Mouse (Mus musculus) midbrain, postnatal 0 days (tissue): ENCODE measurements at regions not wholly inside any gene's neighbourhood (a gene's known extent, or its start where the extent isn't known, plus 50 kb on each side); places are given as distances from the start of the nearest gene placed in this dataset.
A peak's percentile ranks its signal among the peaks of the same experiment; 100 is the strongest.
"Not testable (repeated sequence)": the region's sequence is repeated elsewhere in the genome, so short reads cannot be mapped to it uniquely, and the experiment has no call there.

Source experiments
- ATAC-seq: fragments of 200-750 bp; cut with Nextera tagmentation; 2 replicates; pipeline ENCODE4 v1.8.0; 2017; ENCODE audit warnings: moderate number of reproducible peaks, mild to moderate bottlenecking, moderate TSS enrichment, moderate library complexity; ENCODE audit not compliant: low FRiP score
- DNase-seq: peaks from one replicate; pipeline ENCODE4 v3.0.0-alpha.2; 2015; ENCODE audit warnings: low spot score
- H3K27ac ChIP-seq: fragments of 300-500 bp; sonication (generic); 2 replicates; pipeline ENCODE4 v1.5.1; 2014; ENCODE audit warnings: low read depth, mild to moderate bottlenecking, low read length, mixed read lengths
- H3K27me3 ChIP-seq: fragments of 300-500 bp; sonication (generic); 2 replicates; pipeline ENCODE4 v1.6.1; 2014; ENCODE audit warnings: low read length, control low read depth, mixed read lengths; ENCODE audit not compliant: insufficient read depth
- H3K36me3 ChIP-seq: fragments of 300-500 bp; sonication (generic); 2 replicates; pipeline ENCODE4 v1.6.1; 2014; ENCODE audit warnings: low read length, control low read depth, mixed read lengths; ENCODE audit not compliant: insufficient read depth
- H3K4me1 ChIP-seq: fragments of 300-500 bp; sonication (generic); 2 replicates; pipeline ENCODE4 v1.6.1; 2014; ENCODE audit warnings: mild to moderate bottlenecking, control low read depth, antibody characterized with exemption, low read length, mixed read lengths; ENCODE audit not compliant: insufficient read depth
- H3K4me2 ChIP-seq: fragments of 300-500 bp; sonication (generic); 2 replicates; pipeline ENCODE4 v1.6.1; 2014; ENCODE audit warnings: low read depth, mild to moderate bottlenecking, low read length, mixed read lengths; ENCODE audit not compliant: poor library complexity, severe bottlenecking
- H3K4me3 ChIP-seq: fragments of 300-500 bp; sonication (generic); 2 replicates; pipeline ENCODE4 v1.5.1; 2014; ENCODE audit warnings: low read depth, mild to moderate bottlenecking, low read length, moderate library complexity
- H3K9ac ChIP-seq: fragments of 300-500 bp; sonication (generic); replicated peaks from 2 replicates; pipeline ENCODE4 v1.6.1; 2014; ENCODE audit warnings: mild to moderate bottlenecking, low read length, moderate library complexity, mixed read lengths; ENCODE audit not compliant: poor library complexity, severe bottlenecking
- H3K9me3 ChIP-seq: fragments of 300-500 bp; sonication (generic); 2 replicates; pipeline ENCODE4 v1.6.1; 2016; ENCODE audit warnings: low read length, control low read depth
- CTCF ChIP-seq: IDR thresholded peaks from 2 replicates; pipeline ENCODE4 v1.5.1; 2016; ENCODE audit warnings: antibody characterized with exemption, mild to moderate bottlenecking
- WGBS: fragments of 180-500 bp; shearing (Covaris S2); extraction: QIAGEN DNeasy Blood & Tissue Kit; methylation state at CpG from one replicate; pipeline ENCODE4 v1.1.7; 2014; 5-methylcytosine and 5-hydroxymethylcytosine counted together

DNA sequence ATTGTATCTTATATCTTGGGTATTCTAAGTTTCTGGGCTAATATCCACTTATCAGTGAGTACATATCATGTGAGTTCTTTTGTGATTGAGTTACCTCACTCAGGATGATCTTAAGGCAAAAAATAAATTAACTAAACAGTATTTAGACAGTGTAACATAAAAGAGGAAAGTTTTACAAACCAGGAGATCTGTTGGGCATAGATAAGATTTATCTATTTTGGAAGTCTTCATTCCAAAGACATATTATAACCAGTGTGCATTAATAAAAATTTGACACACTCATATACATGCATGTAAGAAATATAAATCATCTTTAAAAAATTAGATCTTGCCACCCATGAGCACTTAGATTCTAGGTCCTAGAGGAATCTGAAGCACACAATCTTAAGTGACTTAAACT lies 343.9 kb upstream of the Fam174a start:
- ATAC-seq, result no peak
- TF ChIP-seq CTCF, result no peak
- no peak overlapping the region for H3K4me3 ChIP-seq
- no peak overlapping the region for H3K27ac ChIP-seq
- no peaks in the 10 kb centered on the region for H3K27me3 ChIP-seq
- no peak for DNase-seq
- H3K9me3 ChIP-seq, result no peaks in the 10 kb centered on the region
- H3K9ac ChIP-seq, result no peak overlapping the region
- H3K4me2 ChIP-seq, result no peak overlapping the region
- no peaks in the 10 kb centered on the region for H3K36me3 ChIP-seq
- H3K4me1 ChIP-seq, result no peaks in the 10 kb centered on the region

GRCm38 (mm10) chr1:94970103-94970759 lies 343.2 kb upstream of the Fam174a start:
- no peak overlapping the region for H3K4me3 ChIP-seq
- no peaks in the 10 kb centered on the region for H3K4me1 ChIP-seq
- no peaks in the 10 kb centered on the region for H3K27me3 ChIP-seq
- 57% methylated on average over 3 of the region's 3 CpGs for WGBS
- H3K9me3 ChIP-seq, result no peaks in the 10 kb centered on the region
- H3K27ac ChIP-seq, result no peak overlapping the region
- ATAC-seq, result no peak
- no peaks in the 10 kb centered on the region for H3K36me3 ChIP-seq
- TF ChIP-seq CTCF, result no peak
- DNase-seq, result peak; percentile 5
- no peak overlapping the region for H3K4me2 ChIP-seq
- no peak overlapping the region for H3K9ac ChIP-seq

DNA sequence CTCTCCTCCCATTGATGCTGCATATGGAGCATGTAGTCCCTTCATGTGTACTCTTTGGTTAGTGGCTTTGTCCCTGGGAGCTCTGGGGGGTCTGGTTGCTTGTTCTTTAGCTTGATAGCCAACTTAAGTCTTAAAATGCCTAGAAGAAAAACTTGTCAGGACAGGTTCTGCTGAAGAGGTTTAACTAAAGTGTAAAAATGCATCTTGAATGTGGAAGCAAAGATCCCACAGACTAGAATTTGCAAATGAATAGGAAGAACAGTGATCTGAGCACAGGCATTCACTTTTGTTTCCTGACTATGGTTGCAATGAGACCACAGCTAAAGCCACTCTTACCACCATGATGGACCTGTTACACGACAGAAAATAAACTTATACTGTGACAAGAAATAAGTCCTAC lies 320.1 kb upstream of the Fam174a start:
- Histone ChIP-seq H3K36me3 (no peaks in the 10 kb centered on the region), H3K27ac (no peak overlapping the region), H3K4me1 (no peaks in the 10 kb centered on the region; the same call in 1 of the 2 replicates), H3K9me3 (no peaks in the 10 kb centered on the region), H3K4me2 (no peak overlapping the region), H3K27me3 (no peaks in the 10 kb centered on the region), H3K4me3 (no peak overlapping the region), H3K9ac (no peak overlapping the region)
- DNase-seq (no peak), ATAC-seq (no peak)
- TF ChIP-seq CTCF, result no peak
- 18% methylated on average over 1 of the region's 1 CpGs for WGBS

DNA sequence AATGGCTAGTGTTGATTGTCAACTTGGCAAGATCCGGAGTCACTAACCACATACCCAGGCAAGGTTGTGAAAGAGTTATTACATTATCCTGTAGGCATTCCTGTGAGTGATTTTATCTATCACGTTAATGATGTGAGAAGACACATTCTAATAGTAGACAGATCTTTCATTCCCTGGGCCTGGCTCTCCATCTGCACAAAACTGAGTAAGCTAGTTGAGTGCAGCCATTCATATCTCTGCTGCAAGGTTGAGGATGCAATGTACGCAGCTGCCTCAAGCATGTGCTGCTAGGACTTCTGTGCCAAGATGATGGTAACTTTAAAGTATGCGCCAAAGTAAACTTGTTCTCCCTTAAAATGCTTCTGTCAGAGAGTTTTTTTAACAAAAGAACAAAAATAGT lies 309.5 kb upstream of the Fam174a start:
- Histone ChIP-seq H3K9me3 (no peaks in the 10 kb centered on the region), H3K4me3 (no peak overlapping the region), H3K36me3 (no peaks in the 10 kb centered on the region), H3K4me2 (no peak overlapping the region), H3K9ac (no peak overlapping the region), H3K27ac (no peak overlapping the region), H3K4me1 (no peaks in the 10 kb centered on the region), H3K27me3 (no peaks in the 10 kb centered on the region)
- WGBS, result 90% methylated on average over 4 of the region's 4 CpGs
- ATAC-seq (no peak), DNase-seq (no peak)
- no peak for TF ChIP-seq CTCF

- no peaks in the 10 kb centered on the region for H3K36me3 ChIP-seq
- H3K27me3 ChIP-seq, result no peaks in the 10 kb centered on the region
- DNase-seq, result no peak
- no peak for ATAC-seq
- no peak overlapping the region for H3K27ac ChIP-seq
- no peaks in the 10 kb centered on the region for H3K4me1 ChIP-seq
- no peak overlapping the region for H3K9ac ChIP-seq
- H3K4me2 ChIP-seq, result no peak overlapping the region
- H3K9me3 ChIP-seq, result no peaks in the 10 kb centered on the region
- no peak for TF ChIP-seq CTCF
- H3K4me3 ChIP-seq, result no peak overlapping the region
- WGBS, result 95% methylated on average over 3 of the region's 3 CpGs
These were observed 282.8 kb upstream of the Fam174a start for GRCm38 (mm10) chr1:95030579-95030978.

DNA sequence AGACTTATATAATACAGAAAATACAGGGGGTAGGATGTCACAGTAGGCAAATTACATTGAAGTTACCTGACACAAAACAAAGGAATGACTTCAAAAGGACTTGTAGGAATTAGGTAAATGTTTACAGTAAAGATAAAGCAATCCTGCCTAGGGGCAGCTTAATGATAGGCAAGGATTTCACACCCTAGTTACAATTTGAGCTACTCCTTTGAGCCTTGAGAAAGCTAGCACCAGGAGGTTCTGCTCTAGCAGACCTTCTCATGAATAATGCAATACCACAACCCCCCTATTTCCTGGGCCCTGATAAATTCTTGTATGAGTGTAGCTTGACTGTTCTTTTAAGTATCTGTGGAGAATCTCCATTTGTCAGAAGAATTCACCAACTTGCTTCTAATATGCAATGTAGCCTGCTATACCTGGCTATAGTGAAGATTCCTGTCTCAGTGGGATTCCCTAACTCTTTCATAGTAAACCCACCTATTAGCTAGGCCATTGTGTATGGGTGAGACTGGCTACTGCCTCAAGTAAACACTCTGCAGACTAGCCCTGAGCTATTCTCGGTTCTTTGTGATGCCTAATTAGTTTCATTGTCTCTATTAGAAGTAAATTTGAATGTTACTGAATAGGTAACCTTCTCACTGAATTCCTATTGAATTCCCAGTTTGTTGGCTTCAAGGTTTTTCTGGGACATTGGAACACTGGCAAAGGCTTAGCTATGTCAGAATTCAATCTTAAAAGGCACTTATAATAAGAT lies 279.6 kb upstream of the Fam174a start:
- H3K4me3 ChIP-seq, H3K27me3 ChIP-seq, H3K4me2 ChIP-seq, H3K27ac ChIP-seq, H3K9ac ChIP-seq, H3K36me3 ChIP-seq, H3K9me3 ChIP-seq, H3K4me1 ChIP-seq, ATAC-seq, DNase-seq: not testable (repeated sequence)
- WGBS, result 24% methylated on average over 1 of the region's 1 CpGs
